Mouse (Mus musculus) heart, embryonic 12.5 days (tissue): ENCODE measurements around the gene Ovol2. TPM values are rescaled to one million over a fixed set of nuclear protein-coding genes. Genes with fewer than 3 reads are reported as not detected.

Source experiments
- ATAC-seq: fragments of 200-750 bp; cut with Nextera tagmentation; 2 replicates; pipeline ENCODE4 v1.8.0; 2017; ENCODE audit warnings: moderate TSS enrichment, moderate library complexity; ENCODE audit not compliant: insufficient number of reproducible peaks, low FRiP score
- H3K27ac ChIP-seq: fragments of 300-500 bp; sonication (generic); 2 replicates; pipeline ENCODE4 v1.5.1; 2016; ENCODE audit warnings: mild to moderate bottlenecking, moderate library complexity; ENCODE audit not compliant: poor library complexity, severe bottlenecking
- H3K27me3 ChIP-seq: fragments of 300-500 bp; sonication (generic); replicated peaks from 2 replicates; pipeline ENCODE4 v1.6.1; 2016; ENCODE audit warnings: mild to moderate bottlenecking, moderate library complexity
- H3K36me3 ChIP-seq: fragments of 300-500 bp; sonication (generic); 2 replicates; pipeline ENCODE4 v1.6.1; 2016; ENCODE audit warnings: mild to moderate bottlenecking, moderate library complexity
- H3K4me1 ChIP-seq: fragments of 300-500 bp; sonication (generic); replicated peaks from 2 replicates; pipeline ENCODE4 v1.6.1; 2016; ENCODE audit warnings: mild to moderate bottlenecking
- H3K4me2 ChIP-seq: fragments of 300-500 bp; sonication (generic); 2 replicates; pipeline ENCODE4 v1.6.1; 2016; ENCODE audit warnings: mild to moderate bottlenecking, moderate library complexity
- H3K4me3 ChIP-seq: fragments of 300-500 bp; sonication (generic); 2 replicates; pipeline ENCODE4 v1.5.1; 2016; ENCODE audit warnings: mild to moderate bottlenecking
- H3K9ac ChIP-seq: fragments of 300-500 bp; sonication (generic); 2 replicates; pipeline ENCODE4 v1.6.1; 2016; ENCODE audit warnings: mild to moderate bottlenecking, moderate library complexity
- H3K9me3 ChIP-seq: fragments of 300-500 bp; sonication (generic); replicated peaks from 2 replicates; pipeline ENCODE4 v1.6.1; 2016; ENCODE audit warnings: mild to moderate bottlenecking, moderate library complexity
- WGBS: fragments of 180-500 bp; shearing (Covaris S2); methylation state at CpG from one replicate; pipeline ENCODE4 v1.1.7; 2016; 5-methylcytosine and 5-hydroxymethylcytosine counted together
- polyA plus RNA-seq: library from polyadenylated mRNA; unstranded; fragments of >200 nt; fragmentation: Nextera tagmentation; extraction: Ambion mirVana; gene quantifications from 2 replicates; pipeline ENCODE4 v1.2.1, GENCODE M21; 2016

The Ovol2 gene
- polyA plus RNA-seq: 0.12 and 0.20 TPM in 2 replicates

DNA sequence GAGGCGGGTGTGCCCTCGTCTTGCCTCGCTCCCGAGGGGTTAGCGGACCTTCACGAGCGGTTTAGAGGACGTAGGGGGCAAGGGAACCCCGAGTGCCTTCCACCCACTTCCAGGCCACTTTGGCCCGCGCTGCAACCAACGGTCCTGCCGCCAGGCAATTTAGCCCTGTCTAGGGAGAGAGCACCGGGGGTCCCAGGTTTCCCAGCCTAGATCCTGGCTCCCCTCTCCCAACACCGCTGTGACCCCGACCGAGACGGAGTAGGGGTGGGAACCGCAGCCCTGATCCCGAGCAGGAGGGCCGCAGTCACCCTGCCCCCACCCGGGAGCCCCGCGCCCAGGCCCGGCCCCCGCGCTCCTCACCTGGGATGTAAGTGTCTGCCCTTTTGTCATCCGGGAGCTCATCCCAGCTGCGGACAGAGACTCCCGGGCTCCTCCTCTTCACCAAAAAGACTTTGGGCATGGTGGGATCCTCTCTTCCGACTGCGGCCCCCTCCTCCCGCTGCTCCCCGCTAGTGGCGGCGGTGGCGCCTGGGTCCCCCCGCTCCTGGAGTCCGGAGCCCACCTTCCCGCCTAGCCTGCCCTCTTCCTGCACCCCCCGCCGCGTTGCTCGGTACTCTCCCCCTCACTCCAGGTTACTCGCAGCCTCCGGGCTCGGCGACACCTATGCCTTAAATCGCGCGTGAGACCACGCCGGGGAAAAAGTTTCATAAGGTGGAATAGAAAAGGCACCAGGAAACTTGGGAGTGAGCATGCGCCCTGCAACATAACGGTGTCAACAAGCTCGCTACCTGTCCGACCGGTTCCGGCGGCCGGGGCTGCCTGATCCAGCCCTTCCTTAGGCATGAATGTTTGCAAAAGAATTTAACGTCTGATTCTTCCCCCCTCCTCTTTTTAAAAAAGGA, at the start of gene Ovol2:
TSS of gene Ovol2 (minus strand) at position 746 of the 902 bp plus-strand sequence.
- H3K36me3 ChIP-seq: no peaks in the 10 kb centered on the region
- H3K4me2 ChIP-seq: peak within 1 kb of the TSS; percentile 88
- no peak within 1 kb of the TSS for H3K27ac ChIP-seq
- under 1% methylated on average over 59 of the region's 62 CpGs for WGBS
- peaks cover 90% of the 10 kb centered on the region for H3K27me3 ChIP-seq
- H3K4me3 ChIP-seq: peak within 1 kb of the TSS; percentile 55
- no peaks in the 10 kb centered on the region for H3K9me3 ChIP-seq
- peak; percentile 59; the same call in 1 of the 2 replicates for ATAC-seq
- peaks cover 33% of the 10 kb centered on the region for H3K4me1 ChIP-seq
- H3K9ac ChIP-seq: peak within 1 kb of the TSS; percentile 57

DNA sequence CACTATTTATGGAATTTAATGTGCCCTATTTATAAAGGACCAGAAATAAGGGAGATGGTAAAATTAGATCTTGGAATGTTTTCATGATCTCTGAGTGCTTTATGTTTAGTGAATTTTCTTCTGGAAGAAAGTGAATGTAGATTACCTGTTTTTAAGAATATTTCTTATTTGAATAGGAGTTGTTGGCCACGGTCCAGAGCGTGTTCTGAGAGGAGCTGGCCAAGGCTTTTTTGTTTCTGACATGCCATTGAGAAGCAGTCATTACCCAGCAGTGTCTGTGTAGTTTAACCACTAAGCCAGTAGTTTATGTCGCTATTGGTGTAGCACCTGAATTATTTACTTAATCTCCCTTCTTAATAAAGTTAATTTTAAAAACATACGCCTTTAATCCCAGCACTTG, 49.8 kb upstream of the Ovol2 start:
- WGBS: 88% methylated on average over 4 of the region's 4 CpGs
- H3K9ac ChIP-seq: no peak overlapping the region
- H3K27ac ChIP-seq: no peak overlapping the region
- H3K4me1 ChIP-seq: peaks cover 17% of the 10 kb centered on the region; the same call in 1 of the 2 replicates
- no peaks in the 10 kb centered on the region for H3K27me3 ChIP-seq
- ATAC-seq: no peak
- H3K4me2 ChIP-seq: no peak overlapping the region
- no peaks in the 10 kb centered on the region for H3K9me3 ChIP-seq
- no peak overlapping the region for H3K4me3 ChIP-seq
- H3K36me3 ChIP-seq: peaks cover 90% of the 10 kb centered on the region

DNA sequence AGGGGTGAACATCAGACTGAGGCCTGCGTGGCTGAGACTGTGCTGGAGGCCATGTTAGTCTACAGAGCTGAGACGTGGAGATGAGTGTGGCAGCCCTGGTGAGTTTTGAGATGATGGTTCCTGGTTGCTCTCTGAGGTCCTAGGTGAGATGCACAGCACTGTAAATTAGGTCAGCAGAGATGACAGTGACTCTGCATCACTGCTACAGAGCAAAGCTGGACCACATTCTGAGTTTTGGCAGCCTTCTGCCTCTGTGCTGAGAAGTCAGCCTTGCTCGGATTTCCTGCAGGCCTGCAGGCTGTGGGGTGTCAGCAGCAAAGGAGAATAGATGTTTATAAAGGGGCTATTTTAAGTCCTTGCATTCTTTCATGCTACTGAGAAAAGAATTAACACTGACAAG, 49.3 kb upstream of the Ovol2 start:
- peaks cover 15% of the 10 kb centered on the region; the same call in 1 of the 2 replicates for H3K4me1 ChIP-seq
- H3K4me2 ChIP-seq: no peak overlapping the region
- H3K4me3 ChIP-seq: no peak overlapping the region
- no peaks in the 10 kb centered on the region for H3K9me3 ChIP-seq
- ATAC-seq: no peak
- no peak overlapping the region for H3K27ac ChIP-seq
- 78% methylated on average over 3 of the region's 3 CpGs for WGBS
- H3K36me3 ChIP-seq: peaks cover 91% of the 10 kb centered on the region
- no peak overlapping the region for H3K9ac ChIP-seq
- H3K27me3 ChIP-seq: no peaks in the 10 kb centered on the region

DNA sequence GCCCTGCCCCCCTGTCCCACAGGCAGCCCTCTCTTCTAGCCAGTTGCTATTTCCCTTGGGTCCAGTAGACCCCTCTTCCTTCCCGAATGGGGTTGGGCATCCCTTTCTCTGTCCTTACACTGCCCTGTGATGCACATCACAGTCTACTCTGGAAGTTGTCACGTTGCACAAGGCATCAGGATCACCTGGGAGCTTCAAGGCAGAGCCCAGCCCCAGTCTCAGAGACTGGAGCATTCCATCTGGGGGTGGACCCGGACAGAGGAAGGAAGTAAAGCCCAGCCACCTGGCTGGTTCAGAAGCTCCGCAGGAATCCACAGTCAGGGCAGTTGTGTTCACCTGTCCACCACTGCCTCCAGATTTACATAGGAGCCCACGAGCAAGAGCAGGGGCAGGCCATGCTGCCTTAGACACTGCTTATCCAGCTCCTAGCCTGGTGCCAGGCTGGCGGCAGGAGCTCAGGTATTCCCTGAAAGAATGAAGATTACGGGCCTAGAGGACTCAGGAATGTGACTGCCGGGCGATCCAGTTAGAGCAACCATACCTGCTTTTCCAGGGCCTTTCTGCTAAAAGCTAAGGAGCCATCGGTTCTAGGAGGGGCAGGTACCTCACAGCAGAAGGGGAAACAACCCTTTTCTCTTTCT, 43.2 kb upstream of the Ovol2 start:
- 90% methylated on average over 10 of the region's 10 CpGs for WGBS
- no peak for ATAC-seq
- H3K27me3 ChIP-seq: no peaks in the 10 kb centered on the region

DNA sequence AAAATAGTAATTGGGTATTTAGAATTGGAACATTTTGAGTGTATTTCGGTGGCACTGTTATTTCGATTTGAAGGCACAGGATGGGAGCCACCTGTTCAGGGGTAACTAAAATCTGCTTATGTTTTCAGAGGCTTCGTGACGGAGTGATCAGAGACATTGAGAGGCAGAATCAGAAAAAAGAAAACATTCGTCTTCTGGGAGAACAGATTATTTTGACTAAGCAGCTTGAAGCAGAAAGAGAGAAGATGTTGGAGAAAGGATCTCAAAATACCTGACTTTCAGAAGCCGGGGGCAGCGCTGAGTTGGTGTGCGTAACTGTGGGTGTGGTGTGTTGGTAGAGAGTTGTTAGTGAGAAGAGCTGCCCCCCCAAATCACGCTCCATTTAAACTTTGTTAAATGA, 41.1 kb upstream of the Ovol2 start:
- WGBS: 93% methylated on average over 9 of the region's 9 CpGs
- Histone ChIP-seq H3K4me3 (no peak overlapping the region), H3K36me3 (peaks cover 49% of the 10 kb centered on the region), H3K9ac (no peak overlapping the region), H3K27me3 (no peaks in the 10 kb centered on the region), H3K4me2 (no peak overlapping the region), H3K27ac (no peak overlapping the region), H3K9me3 (no peaks in the 10 kb centered on the region), H3K4me1 (peaks cover 17% of the 10 kb centered on the region)
- ATAC-seq: no peak

More for the DNA sequence above, 43.2 kb upstream of the Ovol2 start:
- Histone ChIP-seq H3K9ac (no peak overlapping the region), H3K27ac (no peak overlapping the region), H3K9me3 (no peaks in the 10 kb centered on the region), H3K36me3 (peaks cover 70% of the 10 kb centered on the region), H3K4me1 (peaks cover 16% of the 10 kb centered on the region), H3K4me2 (no peak overlapping the region), H3K4me3 (no peak overlapping the region)

DNA sequence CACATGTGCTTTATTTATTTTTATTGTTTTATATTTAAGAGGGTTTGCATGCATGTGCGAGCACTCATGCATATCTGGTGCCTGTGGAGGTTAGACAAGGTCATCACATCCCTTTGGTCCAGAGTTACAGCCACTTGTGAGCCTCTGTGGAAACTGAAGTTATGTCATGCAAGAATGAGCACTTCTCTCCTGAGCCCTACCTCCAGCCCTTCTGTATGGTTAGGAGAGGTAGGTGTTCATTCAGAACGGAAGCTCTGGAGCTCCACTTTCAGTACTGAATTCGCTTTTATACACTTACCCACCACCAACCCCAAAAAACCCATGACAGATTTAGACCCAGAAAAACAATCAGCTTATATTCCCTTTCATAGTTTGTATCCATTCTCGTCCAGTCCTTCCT, 39.6 kb upstream of the Ovol2 start:
- Histone ChIP-seq H3K4me3 (no peak overlapping the region), H3K9ac (no peak overlapping the region), H3K4me1 (peaks cover 17% of the 10 kb centered on the region), H3K27me3 (no peaks in the 10 kb centered on the region), H3K4me2 (no peak overlapping the region), H3K9me3 (no peaks in the 10 kb centered on the region), H3K27ac (no peak overlapping the region), H3K36me3 (peaks cover 35% of the 10 kb centered on the region)
- ATAC-seq: no peak
- WGBS: 72% methylated on average over 4 of the region's 4 CpGs

DNA sequence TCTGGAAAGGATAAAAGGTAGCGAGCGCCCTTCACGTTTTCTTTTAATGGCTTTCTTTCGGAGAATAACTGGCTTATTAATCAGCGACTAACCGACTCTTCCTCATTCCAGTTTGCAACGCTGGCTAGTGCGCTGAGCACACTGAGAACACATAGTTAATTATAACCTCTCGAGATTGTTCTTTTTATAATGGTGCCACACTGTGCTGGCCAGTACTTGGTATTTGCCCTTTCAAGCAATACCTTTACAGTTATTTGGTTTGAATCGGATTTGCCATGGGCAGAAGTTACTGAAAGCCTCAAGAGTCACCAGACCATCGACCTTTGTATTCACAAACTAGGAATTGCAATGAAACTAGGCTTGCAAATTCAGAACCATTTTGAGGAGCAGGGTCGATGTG, 37.6 kb upstream of the Ovol2 start:
- Histone ChIP-seq H3K4me3 (peak overlapping the region; percentile 72), H3K27me3 (no peaks in the 10 kb centered on the region), H3K4me1 (peaks cover 17% of the 10 kb centered on the region), H3K9me3 (no peaks in the 10 kb centered on the region), H3K9ac (peak overlapping the region; percentile 87), H3K27ac (peak overlapping the region; percentile 90), H3K4me2 (peak overlapping the region; percentile 82), H3K36me3 (peaks cover 16% of the 10 kb centered on the region)
- ATAC-seq: no peak
- WGBS: under 1% methylated on average over 12 of the region's 12 CpGs

DNA sequence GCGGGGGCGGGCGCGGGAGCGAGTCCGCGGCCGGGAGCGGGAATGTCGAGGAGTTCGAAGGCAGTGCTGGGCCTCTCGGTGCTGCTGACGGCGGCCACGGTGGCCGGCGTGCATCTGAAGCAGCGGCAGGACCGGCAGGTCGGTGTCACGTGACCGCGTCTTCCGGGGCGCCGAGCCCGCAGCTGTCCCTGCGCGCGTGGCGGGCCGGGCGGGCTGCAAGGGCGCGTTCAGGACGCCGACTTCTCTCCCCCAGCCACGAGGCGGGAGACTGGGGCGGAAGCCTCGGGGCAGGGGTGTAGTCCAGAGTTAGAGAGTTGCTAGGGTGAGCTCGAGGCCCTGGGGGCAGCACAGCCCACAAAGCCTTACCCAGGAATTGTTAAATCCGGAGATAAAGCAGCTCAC, 37.1 kb upstream of the Ovol2 start:
- ATAC-seq: peak; percentile 86
- Histone ChIP-seq H3K4me2 (peak overlapping the region; percentile 82), H3K9ac (peak overlapping the region; percentile 87), H3K36me3 (peaks cover 11% of the 10 kb centered on the region), H3K4me1 (peaks cover 17% of the 10 kb centered on the region), H3K27ac (peak overlapping the region; percentile 90), H3K9me3 (no peaks in the 10 kb centered on the region), H3K4me3 (peak overlapping the region; percentile 72), H3K27me3 (no peaks in the 10 kb centered on the region)
- WGBS: 0% methylated on average over 41 of the region's 43 CpGs

DNA sequence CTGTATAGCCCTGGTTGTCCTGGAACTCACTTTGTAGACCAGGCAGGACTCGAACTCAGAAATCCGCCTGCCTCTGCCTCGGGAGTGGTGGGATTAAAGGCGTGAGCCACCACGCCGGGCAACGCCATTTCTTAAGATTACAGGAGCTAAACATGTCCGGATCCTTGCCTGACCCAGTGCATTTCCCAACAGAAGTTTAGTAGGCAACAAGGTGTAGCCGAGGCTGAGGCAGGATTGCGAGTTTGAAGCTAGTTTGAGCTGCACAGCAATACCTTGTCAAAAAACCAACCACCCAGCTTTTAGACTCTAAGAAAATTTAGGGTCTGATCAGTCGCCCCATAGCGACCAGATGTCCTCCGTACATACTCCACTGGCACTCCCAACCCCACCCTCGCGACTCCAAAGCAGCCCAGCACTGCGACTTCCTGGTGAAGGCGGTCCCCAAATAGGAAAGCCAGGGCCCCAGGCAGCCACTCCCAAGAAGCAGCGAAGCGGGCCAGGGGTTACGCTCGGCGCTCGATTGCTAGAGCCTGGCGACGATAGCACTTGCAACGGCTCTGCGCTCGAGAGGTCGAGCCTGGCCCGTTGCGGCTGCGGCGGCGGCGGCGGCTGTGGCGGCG, 36.6 kb upstream of the Ovol2 start, which contains the start of the genes Kat14 and Pet117:
TSS of gene Kat14 (plus strand) at position 584 of the 620 bp plus-strand sequence.
TSS of gene Pet117 (plus strand) at position 597 of the 620 bp plus-strand sequence.
- 5% methylated on average over 38 of the region's 38 CpGs for WGBS

DNA sequence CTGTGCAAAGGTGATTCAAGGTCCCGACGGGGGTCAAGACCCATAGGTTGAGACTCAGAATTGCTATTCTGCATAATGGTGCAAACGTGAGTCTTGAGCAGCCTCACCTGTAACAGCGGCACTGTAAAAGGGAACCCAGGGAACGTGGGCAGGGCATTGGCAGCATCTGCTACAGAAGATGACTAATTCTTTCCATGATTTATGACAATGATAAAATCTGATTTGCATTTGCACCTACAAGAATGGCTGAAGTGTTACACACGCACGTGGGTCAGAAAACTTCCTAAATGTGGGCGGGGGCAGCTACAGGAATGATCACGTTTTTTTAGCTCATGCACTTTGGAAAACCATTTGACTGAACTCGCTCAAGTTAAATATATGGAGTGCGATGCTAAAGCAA, 20.9 kb upstream of the Ovol2 start:
- Histone ChIP-seq H3K36me3 (no peaks in the 10 kb centered on the region), H3K4me3 (no peak overlapping the region), H3K9me3 (no peaks in the 10 kb centered on the region), H3K9ac (no peak overlapping the region), H3K4me1 (no peaks in the 10 kb centered on the region), H3K27me3 (no peaks in the 10 kb centered on the region), H3K4me2 (no peak overlapping the region), H3K27ac (no peak overlapping the region)
- 82% methylated on average over 11 of the region's 11 CpGs for WGBS
- ATAC-seq: no peak

More for the DNA sequence above, 36.6 kb upstream of the Ovol2 start, which contains the start of the genes Kat14 and Pet117:
- Histone ChIP-seq H3K27me3 (no peaks in the 10 kb centered on the region), H3K4me3 (peak within 1 kb of the TSS; percentile 72), H3K36me3 (peaks cover 6% of the 10 kb centered on the region), H3K9ac (peak within 1 kb of the TSS; percentile 87), H3K4me1 (peaks cover 17% of the 10 kb centered on the region), H3K4me2 (peak within 1 kb of the TSS; percentile 82), H3K27ac (peak within 1 kb of the TSS; percentile 90), H3K9me3 (no peaks in the 10 kb centered on the region)
- ATAC-seq: peak; percentile 96

DNA sequence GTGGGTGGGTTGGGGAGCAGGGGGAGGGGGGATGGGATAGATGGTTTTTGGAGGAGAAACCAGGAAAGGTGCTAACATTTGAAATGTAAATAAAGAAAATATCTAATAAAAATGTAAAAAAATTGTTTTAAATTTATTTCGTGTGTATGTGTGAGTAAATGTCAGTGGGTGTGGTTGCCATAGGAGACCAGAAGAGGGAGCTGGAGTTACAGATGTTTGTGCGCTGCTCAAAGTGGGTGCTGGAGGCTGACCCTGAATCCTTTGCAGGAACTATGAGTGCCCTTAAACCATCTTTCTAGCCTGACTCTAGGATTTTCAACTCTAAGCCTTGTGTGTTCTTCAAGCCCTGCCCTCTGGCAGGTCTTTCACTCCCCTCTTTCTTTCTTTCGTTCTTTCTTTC, 16.6 kb upstream of the Ovol2 start:
- Histone ChIP-seq H3K27ac (no peak overlapping the region), H3K4me2 (no peak overlapping the region), H3K4me1 (no peaks in the 10 kb centered on the region), H3K36me3 (no peaks in the 10 kb centered on the region), H3K27me3 (no peaks in the 10 kb centered on the region), H3K9ac (no peak overlapping the region), H3K4me3 (no peak overlapping the region), H3K9me3 (no peaks in the 10 kb centered on the region)
- 62% methylated on average over 3 of the region's 3 CpGs for WGBS
- no peak for ATAC-seq
